Mouse (Mus musculus) erythroblast, embryonic 14.5 days (primary cell): ENCODE measurements around the gene Lgals7.

Experiments
- GATA1 ChIP-seq: IDR thresholded peaks from 2 replicates; pipeline ENCODE4 v1.6.1; 2012; ENCODE audit warnings: low read length, inconsistent platforms, mixed read lengths
- TAL1 ChIP-seq: IDR thresholded peaks from 3 replicates; pipeline ENCODE4 v1.6.1; 2012; ENCODE audit warnings: low read length, inconsistent platforms, mixed read lengths

- TF ChIP-seq TAL1 (no peak), GATA1 (no peak)
These were observed 37.9 kb downstream of the Lgals7 start for GRCm38 (mm10) chr7:28901311-28902125.
